7 mouse cellular contexts compared by ENCODE assay signal in the genomic region with DNA sequence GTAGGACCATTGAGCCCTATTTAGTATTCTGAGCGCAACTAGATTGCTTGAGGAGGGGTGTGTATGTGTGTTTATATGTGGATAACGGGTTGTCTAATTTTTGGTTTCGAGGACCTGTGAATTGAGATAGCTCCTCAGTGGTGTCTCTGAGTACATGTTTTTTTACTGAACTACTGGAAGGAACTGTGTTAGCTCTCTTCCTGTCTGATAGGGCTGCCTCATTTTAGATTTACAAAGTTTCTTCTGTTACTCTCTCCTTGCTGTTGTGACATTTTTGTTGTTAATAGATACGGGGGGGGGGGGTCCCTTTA. TPM values are rescaled to one million over a fixed set of nuclear protein-coding genes. Genes with fewer than 3 reads are reported as not detected.
DNase-seq lines count a peak whose midpoint lies in the region; ATAC-seq and TF ChIP-seq lines count a peak whose summit lies in the region.

No protein-coding gene starts in this region.

- H3K36me3 ChIP-seq in testis, adult 2 months (ENCODE audit: control insufficient read depth, insufficient read depth, low read length) = peaks cover 3% of the 10 kb centered on the region; the same call in 1 of the 2 replicates
- peaks cover 27% of the 10 kb centered on the region for H3K36me3 ChIP-seq in forebrain, embryonic 10.5 days (replicated peaks)
- peaks cover 30% of the 10 kb centered on the region for H3K36me3 ChIP-seq in liver, embryonic 13.5 days

- H3K27me3 ChIP-seq in testis, adult 2 months (ENCODE audit: control insufficient read depth, insufficient read depth, low read length) = no peaks in the 10 kb centered on the region
- H3K27me3 ChIP-seq in forebrain, embryonic 10.5 days (ENCODE audit: poor library complexity, severe bottlenecking) = peaks cover 23% of the 10 kb centered on the region
- 0 out of 2 replicates have a peak, but pooled peaks cover 4% of the 10 kb centered on the region for H3K27me3 ChIP-seq in liver, embryonic 13.5 days

- peak overlapping the region; percentile 98 for H3K4me3 ChIP-seq in testis, adult 2 months (ENCODE audit: control insufficient read depth, low read depth, low read length)
- H3K4me3 ChIP-seq in forebrain, embryonic 10.5 days = peak overlapping the region; percentile 65
- H3K4me3 ChIP-seq in liver, embryonic 13.5 days (replicated peaks) = peak overlapping the region; percentile 86

- no peak overlapping the region for H3K27ac ChIP-seq in testis, adult 2 months (ENCODE audit: control insufficient read depth, insufficient read depth, low read depth, low read length)
- no peak overlapping the region for H3K27ac ChIP-seq in forebrain, embryonic 10.5 days
- peak overlapping the region; percentile 94 for H3K27ac ChIP-seq in liver, embryonic 13.5 days

- no peaks in the 10 kb centered on the region for H3K9me3 ChIP-seq in forebrain, embryonic 10.5 days
- no peaks in the 10 kb centered on the region for H3K9me3 ChIP-seq in liver, embryonic 13.5 days (replicated peaks)

- ATAC-seq in liver, embryonic 13.5 days (ENCODE audit: low read depth) = peak; percentile 55

- TF ChIP-seq POLR2A in testis, adult 2 months (IDR thresholded peaks at IDR 0.05; ENCODE audit: control insufficient read depth, low read depth, low read length) = no peak

- 48% methylated on average over 4 of the region's 4 CpGs for WGBS in forebrain, embryonic 10.5 days
- WGBS in liver, embryonic 13.5 days (ENCODE audit: insufficient replicate concordance) = 16% methylated on average over 4 of the region's 4 CpGs

- DNase-seq in testis, postnatal 14 days (ENCODE audit: low spot score) = no peak
- DNase-seq in forebrain, embryonic 10.5 days (ENCODE audit: extremely low spot score, low spot score) = no peak
- peak; percentile 32 for DNase-seq in liver, embryonic 13.5 days
- DNase-seq in B cell, adult 2 months = no peak
- DNase-seq in frontal cortex, postnatal 14 days (ENCODE audit: low spot score in 2 of 2) = no peak
- no peak for DNase-seq in adipocyte (ENCODE audit: low spot score)

- peaks cover 6% of the 10 kb centered on the region for H3K4me1 ChIP-seq in testis, adult 2 months (ENCODE audit: control insufficient read depth, insufficient read depth, low read length)
- peaks cover 12% of the 10 kb centered on the region for H3K4me1 ChIP-seq in forebrain, embryonic 10.5 days
- peaks cover 25% of the 10 kb centered on the region for H3K4me1 ChIP-seq in liver, embryonic 13.5 days (replicated peaks)

- H3K9ac ChIP-seq in liver, embryonic 13.5 days = peak overlapping the region; percentile 94

- peak overlapping the region; percentile 94 for H3K4me2 ChIP-seq in liver, embryonic 13.5 days

- no peak for TF ChIP-seq CTCF in testis, adult 2 months (IDR thresholded peaks at IDR 0.05; ENCODE audit: control insufficient read depth, insufficient read depth, insufficient replicate concordance, low read depth, low read length)

RNA-seq across cellular contexts. Expression of gene Mff, which starts 1.1 kb away (rescaled TPM):
- polyA plus RNA-seq in testis, adult 2 months (2012; rRNA removed) = 167 and 199 TPM in 2 replicates
- 214 and 220 TPM in 2 replicates for polyA plus RNA-seq in forebrain, embryonic 10.5 days (2016; fragmentation: Nextera tagmentation; extraction: Ambion mirVana)
- 198 and 211 TPM in 2 replicates for polyA plus RNA-seq in liver, embryonic 13.5 days (2015; fragmentation: Nextera tagmentation; extraction: Ambion mirVana)

RNA-seq across cellular contexts. Expression of gene Tm4sf20, which starts 42.4 kb away (rescaled TPM):
- polyA plus RNA-seq in testis, adult 2 months (2012; rRNA removed) = not detected in 2 replicates
- not detected in 2 replicates for polyA plus RNA-seq in forebrain, embryonic 10.5 days (2016; fragmentation: Nextera tagmentation; extraction: Ambion mirVana)
- polyA plus RNA-seq in liver, embryonic 13.5 days (2015; fragmentation: Nextera tagmentation; extraction: Ambion mirVana) = 0.25 TPM in 1 of 2 replicates, not detected in the other

RNA-seq across cellular contexts. Expression of gene Gm47791, which starts 45.2 kb away (rescaled TPM):
- polyA plus RNA-seq in testis, adult 2 months (2012; rRNA removed) = not detected in 2 replicates
- not detected in 2 replicates for polyA plus RNA-seq in forebrain, embryonic 10.5 days (2016; fragmentation: Nextera tagmentation; extraction: Ambion mirVana)
- not detected in 2 replicates for polyA plus RNA-seq in liver, embryonic 13.5 days (2015; fragmentation: Nextera tagmentation; extraction: Ambion mirVana)
